Mouse (Mus musculus) kidney, postnatal 0 days (tissue): ENCODE measurements around the gene Fbln5. TPM values are rescaled to one million over a fixed set of nuclear protein-coding genes. Genes with fewer than 3 reads are reported as not detected.
A peak's percentile ranks its signal among the peaks of the same experiment; 100 is the strongest.

Source experiments
- ATAC-seq: fragments of 200-750 bp; cut with Nextera tagmentation; replicated peaks from 2 replicates; pipeline ENCODE4 v1.8.0; 2017; ENCODE audit warnings: low read depth, moderate number of reproducible peaks, moderate TSS enrichment, moderate library complexity; ENCODE audit not compliant: low FRiP score
- DNase-seq: peaks from one replicate; pipeline ENCODE4 v3.0.0-alpha.2; 2016; ENCODE audit warnings: low spot score
- H3K27ac ChIP-seq: fragments of 300-500 bp; sonication (generic); 2 replicates; pipeline ENCODE4 v1.5.1; 2014; ENCODE audit warnings: mild to moderate bottlenecking
- H3K27me3 ChIP-seq: fragments of 300-500 bp; sonication (generic); 2 replicates; pipeline ENCODE4 v1.6.1; 2014; ENCODE audit warnings: low read length, mixed read lengths; ENCODE audit not compliant: insufficient read depth
- H3K36me3 ChIP-seq: fragments of 300-500 bp; sonication (generic); 2 replicates; pipeline ENCODE4 v1.6.1; 2014; ENCODE audit warnings: low read length, mixed read lengths; ENCODE audit not compliant: insufficient read depth
- H3K4me1 ChIP-seq: fragments of 300-500 bp; sonication (generic); replicated peaks from 2 replicates; pipeline ENCODE4 v1.6.1; 2014; ENCODE audit warnings: antibody characterized with exemption, low read length, mixed read lengths; ENCODE audit not compliant: insufficient read depth
- H3K4me2 ChIP-seq: fragments of 300-500 bp; sonication (generic); 2 replicates; pipeline ENCODE4 v1.6.1; 2014; ENCODE audit warnings: mild to moderate bottlenecking, low read length, moderate library complexity, mixed read lengths
- H3K4me3 ChIP-seq: fragments of 300-500 bp; sonication (generic); replicated peaks from 2 replicates; pipeline ENCODE4 v1.5.1; 2014; ENCODE audit warnings: low read depth, low read length
- H3K9ac ChIP-seq: fragments of 300-500 bp; sonication (generic); 2 replicates; pipeline ENCODE4 v1.6.1; 2014; ENCODE audit warnings: low read depth, low read length
- H3K9me3 ChIP-seq: fragments of 300-500 bp; sonication (generic); replicated peaks from 2 replicates; pipeline ENCODE4 v1.6.1; 2016; ENCODE audit warnings: low read length, inconsistent platforms, mixed read lengths
- CTCF ChIP-seq: IDR thresholded peaks from 2 replicates; pipeline ENCODE4 v1.5.1; 2016; ENCODE audit warnings: antibody characterized with exemption, low read depth, mild to moderate bottlenecking, moderate library complexity
- WGBS: fragments of 180-500 bp; shearing (Covaris S2); extraction: QIAGEN DNeasy Blood & Tissue Kit; methylation state at CpG from one replicate; pipeline ENCODE4 v1.1.7; 2014; 5-methylcytosine and 5-hydroxymethylcytosine counted together
- polyA plus RNA-seq: library from polyadenylated mRNA; unstranded; fragments of >200 nt; fragmentation: Nextera tagmentation; extraction: Ambion mirVana; gene quantifications from 2 replicates; pipeline ENCODE4 v1.2.1, GENCODE M21; 2015

Fbln5 gene
- polyA plus RNA-seq, 1 experiment from 2014 or later = 162 TPM

DNA sequence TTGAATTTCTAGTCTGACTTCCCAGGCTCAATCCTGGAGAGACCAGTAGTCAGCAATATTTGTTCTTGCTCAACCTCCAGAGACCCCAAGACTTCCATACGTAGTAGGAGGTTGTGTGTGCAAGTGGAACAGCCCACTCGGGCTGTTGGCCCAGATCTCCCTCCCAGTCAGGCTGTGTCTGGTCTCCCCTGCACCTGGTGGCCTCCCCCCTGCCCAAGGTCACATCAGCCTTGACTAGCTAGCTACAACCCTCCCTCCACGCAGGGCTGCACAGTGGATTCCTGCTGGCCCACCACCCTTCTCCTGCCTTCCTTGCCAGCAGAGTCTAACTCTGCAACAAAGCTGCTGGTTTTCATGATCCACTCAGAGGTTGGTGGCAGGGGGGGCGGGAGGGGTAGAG is 12.4 kb upstream of the Fbln5 start:
- H3K4me2 ChIP-seq = no peak overlapping the region
- peaks cover 2% of the 10 kb centered on the region; the same call in 1 of the 2 replicates for H3K4me1 ChIP-seq
- H3K27ac ChIP-seq = peak overlapping the region; percentile 66
- no peak overlapping the region for H3K9ac ChIP-seq
- no peak for DNase-seq
- TF ChIP-seq CTCF = no peak
- no peak overlapping the region for H3K4me3 ChIP-seq
- ATAC-seq = no peak
- H3K9me3 ChIP-seq = no peaks in the 10 kb centered on the region
- 60% methylated on average over 4 of the region's 4 CpGs for WGBS
- H3K36me3 ChIP-seq = peaks cover 4% of the 10 kb centered on the region; the same call in 1 of the 2 replicates
- no peaks in the 10 kb centered on the region for H3K27me3 ChIP-seq

DNA sequence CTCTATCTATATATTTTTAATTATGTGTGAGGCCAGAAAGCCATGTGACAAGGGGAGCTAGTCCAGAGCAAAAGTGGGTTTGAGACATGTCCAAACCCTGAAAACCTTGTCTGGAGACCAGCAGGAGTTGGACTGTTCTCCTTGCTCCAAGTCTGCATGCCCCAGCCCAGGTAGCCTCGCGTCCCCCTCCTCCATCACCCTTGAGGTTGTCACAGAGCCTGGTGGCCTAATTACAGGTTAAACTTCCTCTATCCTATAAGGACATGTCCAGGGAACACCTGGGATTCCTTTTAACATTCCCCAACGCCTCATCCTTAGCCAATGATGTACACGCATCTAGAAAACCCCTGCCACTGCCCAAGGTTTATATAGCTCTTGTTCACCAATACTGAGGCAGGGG is 4.3 kb upstream of the Fbln5 start:
- H3K27ac ChIP-seq = no peak overlapping the region
- no peaks in the 10 kb centered on the region for H3K9me3 ChIP-seq
- no peaks in the 10 kb centered on the region for H3K27me3 ChIP-seq
- ATAC-seq = no peak
- no peak overlapping the region for H3K4me3 ChIP-seq
- peaks cover 8% of the 10 kb centered on the region for H3K4me1 ChIP-seq
- no peak for DNase-seq
- 92% methylated on average over 4 of the region's 4 CpGs for WGBS
- H3K4me2 ChIP-seq = no peak overlapping the region
- H3K9ac ChIP-seq = no peak overlapping the region
- TF ChIP-seq CTCF = no peak
- no peaks in the 10 kb centered on the region for H3K36me3 ChIP-seq

- no peaks in the 10 kb centered on the region for H3K36me3 ChIP-seq
- no peak overlapping the region for H3K9ac ChIP-seq
- no peak for TF ChIP-seq CTCF
- ATAC-seq (no peak), DNase-seq (no peak)
- peaks cover 8% of the 10 kb centered on the region for H3K4me1 ChIP-seq
- H3K4me2 ChIP-seq = no peak overlapping the region
- H3K4me3 ChIP-seq = no peak overlapping the region
- no peak overlapping the region for H3K27ac ChIP-seq
- no peaks in the 10 kb centered on the region for H3K9me3 ChIP-seq
- no peaks in the 10 kb centered on the region for H3K27me3 ChIP-seq
- 32% methylated on average over 3 of the region's 3 CpGs for WGBS
These were observed 2.7 kb upstream of the Fbln5 start for GRCm38 (mm10) chr12:101821596-101821995.

DNA sequence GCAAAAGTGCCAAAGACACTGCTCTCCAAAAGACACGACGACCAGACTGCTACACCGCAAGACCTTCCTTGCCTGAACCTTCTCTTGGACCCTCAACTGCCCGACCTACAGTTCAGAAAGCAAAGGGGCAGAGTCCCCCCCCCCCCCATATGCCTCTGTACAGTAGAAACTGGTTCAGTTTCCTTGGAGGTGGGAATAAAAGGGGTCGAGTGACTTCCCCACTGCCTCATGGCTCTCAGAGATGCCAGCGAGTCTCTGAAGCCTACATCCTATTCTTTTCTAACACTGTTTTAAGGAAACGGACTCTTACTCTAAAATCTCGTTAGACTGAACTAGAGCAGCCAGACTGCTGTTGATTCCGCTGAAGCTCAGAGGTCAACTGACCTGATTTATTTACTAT is 715 bp upstream of the Fbln5 start:
- Histone ChIP-seq H3K27ac (no peak overlapping the region), H3K9ac (no peak overlapping the region), H3K4me2 (peak overlapping the region; percentile 95), H3K36me3 (no peaks in the 10 kb centered on the region), H3K9me3 (no peaks in the 10 kb centered on the region), H3K4me3 (peak overlapping the region; percentile 42), H3K4me1 (peaks cover 8% of the 10 kb centered on the region), H3K27me3 (no peaks in the 10 kb centered on the region)
- TF ChIP-seq CTCF = no peak
- no peak for ATAC-seq
- WGBS = 28% methylated on average over 9 of the region's 9 CpGs
- DNase-seq = peak; percentile 19

- Histone ChIP-seq H3K4me3 (peak overlapping the region; percentile 42), H3K9ac (peak overlapping the region; percentile 59), H3K27me3 (no peaks in the 10 kb centered on the region), H3K9me3 (no peaks in the 10 kb centered on the region), H3K36me3 (no peaks in the 10 kb centered on the region), H3K4me1 (peaks cover 8% of the 10 kb centered on the region), H3K4me2 (peak overlapping the region; percentile 95), H3K27ac (peak overlapping the region; percentile 58)
- no peak for ATAC-seq
- TF ChIP-seq CTCF = no peak
- DNase-seq = peak; percentile 37
- 16% methylated on average over 11 of the region's 11 CpGs for WGBS
These were observed 628 bp downstream of the Fbln5 start for GRCm38 (mm10) chr12:101818246-101818607.

DNA sequence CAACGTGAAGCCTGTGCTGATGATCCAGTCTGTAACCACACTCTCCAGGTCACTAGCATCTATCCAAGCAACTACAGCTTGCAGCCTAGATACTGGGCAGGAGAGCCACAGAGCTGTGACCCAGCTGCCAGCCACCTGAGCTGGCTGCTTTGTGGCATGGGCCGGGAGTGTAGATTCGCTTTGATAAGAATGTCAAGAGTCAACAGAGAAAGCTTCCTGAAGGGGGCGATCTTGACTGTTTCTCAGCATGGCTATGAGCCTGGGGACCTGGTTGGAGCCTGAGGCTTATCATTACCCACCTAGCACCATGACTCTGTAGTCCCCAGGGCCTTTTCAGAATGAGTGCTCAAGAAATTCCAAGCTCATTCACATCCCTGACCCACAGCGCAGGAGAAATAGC is 2.0 kb downstream of the Fbln5 start:
- DNase-seq = peak; percentile 49
- Histone ChIP-seq H3K27me3 (no peaks in the 10 kb centered on the region), H3K27ac (no peak overlapping the region)

GRCm38 (mm10) chr12:101815796-101816195 is 3.1 kb downstream of the Fbln5 start:
- Histone ChIP-seq H3K27ac (no peak overlapping the region), H3K4me1 (peaks cover 8% of the 10 kb centered on the region), H3K36me3 (no peaks in the 10 kb centered on the region), H3K9ac (no peak overlapping the region), H3K4me3 (no peak overlapping the region), H3K9me3 (no peaks in the 10 kb centered on the region), H3K4me2 (no peak overlapping the region; the same call in 1 of the 2 replicates), H3K27me3 (no peaks in the 10 kb centered on the region)
- no peak for TF ChIP-seq CTCF
- DNase-seq = no peak
- 71% methylated on average over 6 of the region's 6 CpGs for WGBS
- ATAC-seq = no peak

More for the DNA sequence above, 2.0 kb downstream of the Fbln5 start:
- ATAC-seq = no peak; the same call in 1 of the 2 replicates
- no peaks in the 10 kb centered on the region for H3K36me3 ChIP-seq
- H3K4me3 ChIP-seq = peak overlapping the region; percentile 28; the same call in 1 of the 2 replicates
- no peak overlapping the region for H3K9ac ChIP-seq
- H3K4me2 ChIP-seq = peak overlapping the region; percentile 48
- no peaks in the 10 kb centered on the region for H3K9me3 ChIP-seq
- TF ChIP-seq CTCF = peak; percentile 51
- WGBS = 52% methylated on average over 5 of the region's 5 CpGs
- peaks cover 8% of the 10 kb centered on the region for H3K4me1 ChIP-seq
